Mouse (Mus musculus) adrenal gland, adult 8-10 months (tissue): ENCODE measurements at regions not wholly inside any gene's neighbourhood (a gene's known extent, or its start where the extent isn't known, plus 50 kb on each side); places are given as distances from the start of the nearest gene placed in this dataset.

Experiments used
- DNase-seq: peaks from one replicate; pipeline ENCODE4 v3.0.0; 2022

DNA sequence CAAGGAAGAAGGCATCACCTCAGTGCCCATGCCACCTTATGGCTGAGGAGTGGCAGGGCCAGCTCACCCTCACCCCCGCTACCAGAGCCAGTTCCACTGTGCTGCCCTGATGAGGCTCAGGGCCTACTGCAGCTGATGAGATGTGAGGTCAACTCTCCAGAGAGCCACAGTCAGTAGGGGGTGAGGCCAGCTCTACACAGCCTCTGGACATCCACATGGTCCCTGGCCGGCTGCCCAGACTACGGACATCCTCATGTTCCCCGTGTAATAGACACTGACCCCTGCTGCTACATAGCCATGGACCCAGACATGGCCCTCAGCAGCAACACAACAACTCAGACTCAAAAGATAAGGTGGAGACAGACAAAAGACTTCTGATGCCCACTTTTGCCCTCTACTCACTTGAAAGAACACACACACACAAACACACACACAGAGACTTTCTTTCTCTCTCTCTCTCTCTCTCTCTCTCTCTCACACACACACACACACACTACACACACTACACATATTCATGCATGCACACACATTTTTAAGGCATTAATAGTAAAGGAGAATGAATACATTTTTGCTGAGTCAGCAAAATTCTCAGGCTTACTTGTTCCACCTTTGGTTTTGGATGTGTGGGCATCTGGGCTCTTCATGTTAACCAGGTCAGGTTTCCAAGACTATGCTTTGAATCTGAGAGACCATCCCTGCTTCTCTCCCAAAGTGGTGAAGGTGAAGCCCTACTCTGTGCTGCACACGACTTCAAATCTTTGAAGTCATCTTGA is 604.4 kb upstream of the Nrp1 start:
- no peak for DNase-seq

DNA sequence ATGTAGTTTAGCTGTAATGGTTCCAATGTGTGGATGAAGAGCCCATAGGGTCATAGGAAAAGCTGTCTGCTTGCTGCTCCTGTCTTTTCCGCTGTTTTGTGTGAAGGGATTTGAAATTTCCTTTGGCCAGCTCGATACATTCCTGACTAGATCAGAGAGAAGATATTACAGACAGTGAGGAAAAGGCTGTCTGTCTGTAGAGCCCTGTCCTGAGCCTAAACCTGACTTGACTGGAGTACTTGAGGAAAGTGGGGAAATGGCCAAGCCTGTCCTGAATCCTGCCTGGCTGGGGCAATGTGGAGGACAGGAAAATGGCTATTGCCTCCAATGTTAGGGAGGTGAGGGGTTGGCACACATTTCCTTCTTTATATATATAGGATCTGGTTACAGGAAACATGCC is 601.0 kb upstream of the Nrp1 start:
- DNase-seq: no peak

DNA sequence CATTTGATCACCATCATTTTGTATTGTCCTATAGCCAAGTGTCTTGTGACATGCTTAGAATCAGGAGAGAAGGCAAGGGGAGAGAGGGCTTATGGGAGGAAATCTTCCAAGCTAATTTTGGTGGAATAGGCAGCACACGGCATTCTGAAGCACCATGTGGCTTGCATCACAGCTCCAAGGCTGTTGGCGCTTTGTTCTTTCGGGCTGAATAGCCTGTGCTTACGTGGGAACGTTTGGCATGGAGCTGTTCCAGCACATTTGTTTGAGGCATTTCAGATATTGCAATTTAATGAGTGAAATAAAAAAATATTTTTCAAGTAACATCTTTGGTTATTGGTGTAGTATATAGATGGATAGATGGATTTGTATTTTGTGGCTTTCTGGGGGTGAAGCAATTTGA is 598.5 kb upstream of the Nrp1 start:
- no peak for DNase-seq

DNA sequence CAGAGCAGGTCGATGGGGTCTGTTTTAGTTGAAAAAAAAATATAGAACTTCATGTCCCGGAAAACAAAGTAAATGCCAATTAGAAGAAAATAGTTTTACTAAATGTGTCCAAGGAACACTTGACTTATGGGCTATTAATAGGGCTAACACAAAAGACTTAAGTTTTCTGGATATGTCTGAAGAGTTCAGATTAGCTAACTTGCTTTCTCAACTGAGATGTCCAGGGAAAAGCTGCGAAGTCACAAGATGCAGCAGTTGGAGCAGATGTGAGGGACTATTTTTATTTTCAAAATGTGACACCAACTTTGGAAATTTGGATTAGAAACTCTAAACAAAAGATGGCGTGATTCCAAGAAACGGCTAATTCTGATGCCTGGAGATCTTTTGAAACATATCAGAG is 593.2 kb upstream of the Nrp1 start:
- no peak for DNase-seq

DNA sequence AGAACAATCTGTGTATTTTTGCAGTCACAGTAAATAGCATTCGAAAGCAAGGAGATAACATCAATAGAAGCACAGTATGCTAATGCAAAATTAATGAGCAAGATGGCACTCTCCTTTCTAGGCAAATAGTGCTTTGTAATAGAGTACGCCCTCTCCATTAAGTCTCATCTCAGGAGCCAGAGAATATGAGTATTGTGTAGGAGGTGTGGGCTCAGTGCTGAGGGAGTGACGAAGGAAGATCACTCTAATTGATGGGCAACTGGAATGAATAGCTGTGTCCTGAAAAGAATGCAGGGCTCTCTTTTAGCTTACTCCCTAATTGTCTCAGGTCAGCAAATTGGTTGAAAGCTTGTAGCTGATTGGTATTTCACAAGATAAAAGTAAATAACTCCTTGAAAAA is 590.1 kb upstream of the Nrp1 start:
- no peak for DNase-seq

DNA sequence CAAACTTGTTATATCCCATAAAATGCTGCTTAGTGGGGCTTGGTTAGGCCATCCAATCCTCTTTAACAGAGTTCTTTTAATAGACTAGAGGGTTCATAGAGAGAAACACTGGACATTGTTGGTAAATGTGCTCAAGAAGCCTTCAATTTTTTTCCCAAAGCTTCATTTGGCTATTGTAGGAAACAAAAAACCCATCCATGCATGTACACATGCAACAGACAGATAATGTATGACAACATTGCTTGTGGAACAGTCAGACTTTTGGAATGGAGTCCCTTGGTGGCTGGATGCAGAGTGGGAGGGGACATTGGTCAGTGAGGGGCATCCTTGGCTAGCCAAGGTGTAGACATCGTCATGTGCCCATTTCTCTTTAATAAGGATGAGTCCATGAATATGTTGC is 588.8 kb upstream of the Nrp1 start:
- DNase-seq: no peak

DNA sequence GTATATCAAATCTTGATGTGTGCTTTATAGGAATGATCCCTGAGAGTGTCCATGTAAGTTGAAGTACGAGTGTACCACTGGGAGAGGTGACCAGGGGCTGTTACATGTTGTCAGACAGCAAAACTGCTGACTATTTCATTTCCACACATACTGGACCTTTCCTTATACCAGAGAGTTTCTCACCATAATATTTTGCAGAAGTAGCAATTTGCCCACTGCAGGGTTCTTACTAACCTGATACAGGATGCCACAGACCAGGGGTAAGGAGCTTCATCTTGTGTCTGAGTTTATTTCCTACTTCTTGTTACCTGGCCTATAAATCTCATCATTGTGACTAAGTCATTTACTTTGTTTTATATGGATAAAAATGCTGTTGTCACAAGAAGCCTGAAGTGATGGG is 586.6 kb upstream of the Nrp1 start:
- DNase-seq: no peak

DNA sequence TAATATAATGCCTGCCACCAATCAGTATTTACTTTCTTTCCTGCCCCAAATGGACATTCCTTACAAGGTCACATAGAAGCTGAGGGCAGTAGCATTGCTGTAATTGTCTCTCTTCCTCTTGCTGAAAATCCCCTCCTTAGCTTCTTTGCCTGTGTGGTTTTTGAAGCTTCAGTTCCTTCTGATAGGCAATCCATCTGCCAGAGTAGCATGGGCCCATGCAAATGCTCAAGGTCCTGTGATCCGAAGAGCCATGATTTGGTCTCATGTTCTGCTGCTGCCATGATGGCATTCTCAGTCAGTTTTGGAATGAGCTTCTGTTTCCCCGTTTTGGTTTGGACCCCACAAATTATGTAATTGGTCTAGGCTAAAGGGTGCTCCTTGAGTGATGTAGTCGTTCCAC is 586.0 kb upstream of the Nrp1 start:
- no peak for DNase-seq

DNA sequence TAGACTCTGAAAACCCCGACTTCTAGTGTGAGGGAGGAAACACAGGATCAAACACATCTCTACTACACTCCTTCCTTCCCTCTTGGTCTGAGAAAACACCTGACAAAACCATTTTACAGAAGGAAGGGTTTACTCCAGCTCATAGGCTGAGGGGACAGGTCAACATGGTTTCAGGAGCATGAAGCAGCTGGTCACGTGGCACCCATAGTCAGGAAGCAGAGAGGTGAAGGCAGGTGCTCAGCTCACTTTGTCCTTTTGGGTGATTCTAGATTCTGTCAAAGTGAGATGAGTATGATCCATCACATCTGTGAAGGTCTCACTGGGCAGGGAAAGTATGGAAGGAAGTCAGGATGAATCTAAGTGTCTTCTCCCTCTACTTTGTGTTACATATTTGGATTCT is 585.5 kb upstream of the Nrp1 start:
- DNase-seq: no peak

DNA sequence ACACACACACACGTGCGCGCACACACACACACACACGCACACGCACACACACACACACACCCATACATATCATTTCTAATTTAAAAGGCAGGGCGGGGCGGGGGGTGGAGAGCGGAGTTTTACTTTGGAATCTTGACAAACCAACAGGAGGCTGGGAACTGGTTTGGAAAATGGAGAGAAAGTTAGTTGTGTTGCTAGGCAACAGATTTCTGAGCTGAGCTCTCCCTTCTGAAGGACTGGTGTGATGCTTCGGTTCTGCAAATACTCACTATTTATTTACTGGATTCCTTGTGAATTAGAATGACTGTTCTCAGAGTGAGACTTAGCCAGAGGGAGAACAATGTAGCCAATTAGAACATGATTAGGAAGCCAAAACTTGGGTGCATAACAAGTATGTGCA is 583.8 kb upstream of the Nrp1 start:
- no peak for DNase-seq

DNA sequence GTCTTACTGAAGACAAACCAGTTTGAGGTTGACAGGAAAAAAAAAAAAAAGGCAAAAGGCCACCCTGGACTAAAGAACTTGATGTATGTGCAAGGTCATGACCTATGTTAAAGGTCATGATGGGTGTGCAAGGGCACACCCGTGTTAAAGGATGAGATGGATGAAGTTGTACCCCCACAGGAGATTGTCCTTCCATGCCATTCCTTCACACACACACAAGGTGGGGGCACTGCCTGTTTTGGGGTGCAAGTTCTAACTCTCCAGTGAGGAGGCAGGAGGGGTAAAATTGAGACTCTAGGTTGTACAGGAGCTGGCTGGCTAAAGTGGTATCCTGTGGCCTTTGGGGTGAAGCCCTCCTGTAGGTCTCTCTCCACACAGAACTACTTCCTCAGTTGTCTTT is 583.2 kb upstream of the Nrp1 start:
- DNase-seq: no peak

DNA sequence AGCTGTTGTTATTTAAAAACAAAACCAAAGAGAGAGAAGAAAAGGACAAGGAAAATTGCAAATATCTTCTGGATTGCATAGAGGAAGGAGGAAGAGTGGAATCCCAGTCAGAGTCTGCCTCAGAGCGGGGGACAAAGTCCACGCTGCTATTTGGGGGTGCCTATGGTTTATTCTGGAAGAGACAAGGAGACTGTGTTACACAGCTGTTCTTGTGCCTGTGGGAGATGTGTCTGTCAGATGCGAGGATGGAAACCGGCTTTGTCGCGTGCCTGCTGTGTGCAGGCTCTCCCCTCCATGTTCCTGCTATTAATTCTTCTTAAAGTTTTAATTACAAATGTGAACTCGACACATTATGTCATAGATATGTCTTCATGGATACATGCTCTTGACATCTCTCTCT is 582.7 kb upstream of the Nrp1 start:
- no peak for DNase-seq

DNA sequence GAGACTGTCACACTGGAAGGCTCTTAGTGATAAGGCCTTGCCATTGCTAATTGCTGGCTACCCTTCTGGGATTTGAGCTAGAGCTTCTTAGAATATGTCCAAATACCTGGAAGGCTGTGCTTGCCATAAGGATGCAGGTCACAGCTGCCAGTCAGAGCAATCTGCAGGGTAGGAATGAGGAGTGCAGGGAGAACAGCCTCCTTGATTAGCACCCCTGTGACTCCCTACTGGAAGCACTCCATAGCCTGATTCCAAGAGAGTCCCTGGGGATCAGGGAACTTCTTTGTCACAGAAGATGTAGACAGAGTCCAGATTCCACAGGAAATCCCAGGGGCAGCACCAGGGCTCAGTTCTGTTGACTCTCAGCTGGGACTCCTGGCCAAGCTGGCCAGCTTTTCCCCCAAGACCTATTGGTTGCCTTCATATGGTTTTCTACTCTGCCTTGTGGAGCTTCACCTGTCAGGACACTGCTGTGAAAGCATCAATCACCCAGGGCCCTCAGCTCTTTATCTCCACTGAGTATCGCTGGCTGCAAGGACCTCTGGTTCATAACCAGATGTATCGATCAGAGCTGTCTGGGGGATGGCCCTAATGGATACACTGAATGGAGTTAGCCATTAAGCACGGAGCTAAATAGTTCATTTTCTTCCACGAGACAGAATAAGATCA is 579.9 kb upstream of the Nrp1 start:
- no peak for DNase-seq

DNA sequence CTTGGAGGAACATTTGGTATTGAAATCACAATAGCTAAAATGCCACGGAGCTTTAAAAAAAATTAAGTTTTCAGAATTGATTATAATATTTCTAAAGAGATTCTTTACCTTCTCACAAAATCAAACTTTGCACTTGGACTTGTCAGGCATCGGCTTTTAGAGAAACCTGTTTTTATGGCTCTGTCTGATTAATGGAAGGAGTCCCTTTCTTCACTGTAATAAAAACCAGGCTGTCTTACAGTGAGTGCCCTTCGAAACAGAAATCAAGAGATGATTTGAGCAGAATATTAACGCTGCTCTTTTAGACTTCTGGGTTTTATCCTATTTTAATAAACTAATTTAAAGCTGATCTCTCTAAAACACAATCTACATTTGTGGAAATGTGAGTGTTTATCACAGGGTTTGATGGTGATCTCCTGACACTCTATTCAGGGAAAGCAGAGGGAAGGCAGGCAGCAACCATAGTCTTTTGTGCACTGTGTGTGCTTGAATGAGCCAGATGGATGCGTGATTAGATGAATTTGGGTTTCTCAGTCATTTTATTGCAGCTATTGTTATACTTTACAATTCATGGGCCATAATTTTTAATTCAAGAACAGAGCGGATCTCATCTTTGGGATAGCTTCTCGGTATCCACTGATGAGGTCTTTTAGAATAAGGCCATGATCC is 579.2 kb upstream of the Nrp1 start:
- DNase-seq: no peak

DNA sequence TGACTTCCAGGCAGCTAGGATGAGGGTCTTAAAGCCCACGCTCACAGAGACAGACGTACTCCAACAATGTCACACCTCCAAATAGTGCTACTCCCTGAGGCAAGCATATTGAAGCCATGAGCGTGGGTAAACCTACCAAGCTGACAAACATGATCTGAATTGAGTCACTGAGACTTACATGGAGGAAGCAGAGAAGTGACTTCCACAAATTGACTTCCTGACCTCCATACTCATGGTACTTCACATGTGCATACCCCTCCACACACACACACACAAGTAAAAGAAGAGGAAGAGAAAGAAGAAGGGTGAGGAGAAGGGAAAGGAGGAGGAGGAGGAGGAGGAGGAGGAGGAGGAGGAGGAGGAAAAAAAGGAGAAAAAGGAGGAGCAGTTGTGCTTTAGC is 577.8 kb upstream of the Nrp1 start:
- DNase-seq: no peak

DNA sequence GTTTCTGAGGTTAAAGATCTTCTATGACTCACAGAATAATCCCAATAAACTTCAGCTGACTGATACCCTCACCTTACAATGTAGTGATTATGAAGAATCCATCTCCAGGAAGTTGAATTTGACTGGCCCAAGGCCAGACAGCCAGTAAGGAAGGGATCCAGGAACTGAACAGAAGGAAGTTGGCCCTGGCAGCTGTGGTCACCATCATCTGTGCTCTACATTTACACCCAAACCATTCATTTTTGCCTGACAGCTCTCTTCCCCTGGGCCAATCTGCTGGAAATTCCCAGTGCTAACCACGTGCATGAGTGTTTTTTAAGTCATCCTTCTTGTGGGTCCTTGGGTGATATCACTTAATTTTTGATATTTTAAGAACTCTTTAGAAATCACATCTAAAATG is 577.4 kb upstream of the Nrp1 start:
- peak; percentile 13 for DNase-seq

DNA sequence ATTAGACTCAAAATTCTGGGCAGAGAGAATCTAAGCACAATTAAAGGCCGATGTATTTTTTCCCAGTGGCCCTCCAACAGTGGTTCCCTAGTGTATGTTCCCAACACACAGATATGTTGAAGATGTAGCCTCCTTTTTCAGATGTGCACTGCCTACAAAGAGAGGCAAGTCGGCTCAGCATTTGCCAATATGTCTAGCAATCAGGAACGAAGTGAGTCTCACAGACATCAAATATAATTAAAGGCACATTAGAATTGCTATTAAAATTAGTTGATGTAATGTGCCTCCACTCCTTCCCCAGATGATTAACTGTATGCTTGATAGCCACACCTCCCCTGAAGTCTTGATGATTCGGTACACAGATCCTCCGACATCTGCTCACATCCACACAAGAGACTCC is 565.8 kb upstream of the Nrp1 start:
- DNase-seq: no peak

DNA sequence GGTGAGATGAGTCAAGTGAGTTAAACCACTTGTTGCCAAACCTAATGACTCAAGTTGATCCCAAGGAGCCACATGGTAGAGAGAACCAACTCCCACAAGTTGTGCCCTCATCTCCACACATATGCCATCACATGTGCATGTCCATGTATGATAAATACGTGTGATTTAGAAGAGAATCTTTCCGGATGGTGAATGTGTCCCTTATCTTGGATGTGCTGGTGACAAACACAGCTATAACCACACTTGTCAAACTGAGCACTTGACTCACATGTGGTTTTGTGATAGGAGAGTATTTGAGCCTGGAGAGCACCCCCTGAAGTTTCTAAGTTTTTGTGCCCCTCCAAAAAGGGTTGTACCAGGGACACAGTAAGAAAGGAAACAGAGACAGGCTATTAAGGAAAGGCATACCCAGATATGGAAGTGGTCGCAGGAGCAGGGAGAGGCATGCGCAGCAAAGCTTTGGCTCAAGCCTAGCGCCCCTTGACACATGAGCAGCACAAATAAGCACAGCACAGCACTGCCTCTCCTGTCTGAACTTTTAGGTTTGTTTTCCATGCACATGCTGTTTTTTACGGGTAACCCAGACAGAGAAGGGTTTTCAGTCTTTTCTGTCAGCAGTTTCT is 558.4 kb upstream of the Nrp1 start:
- no peak for DNase-seq

DNA sequence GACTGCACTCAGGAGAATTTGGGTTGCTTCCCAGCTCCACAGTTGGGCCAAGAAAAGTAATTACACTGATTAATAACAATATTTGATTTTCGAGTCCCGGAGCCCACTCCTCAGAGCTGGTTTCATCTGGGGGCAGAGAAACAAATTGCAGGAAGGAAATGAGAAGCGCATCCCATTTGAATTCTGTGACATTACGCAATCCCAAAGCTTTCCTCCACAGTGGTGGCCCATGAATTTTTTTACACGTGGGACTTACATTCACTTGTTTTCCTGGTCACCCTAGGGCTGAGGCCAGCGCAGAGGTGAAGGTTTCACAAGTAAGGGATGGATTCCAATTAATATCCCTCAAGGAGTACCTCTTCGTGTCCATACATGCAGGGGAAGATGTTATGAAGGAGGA is 556.3 kb upstream of the Nrp1 start:
- no peak for DNase-seq

DNA sequence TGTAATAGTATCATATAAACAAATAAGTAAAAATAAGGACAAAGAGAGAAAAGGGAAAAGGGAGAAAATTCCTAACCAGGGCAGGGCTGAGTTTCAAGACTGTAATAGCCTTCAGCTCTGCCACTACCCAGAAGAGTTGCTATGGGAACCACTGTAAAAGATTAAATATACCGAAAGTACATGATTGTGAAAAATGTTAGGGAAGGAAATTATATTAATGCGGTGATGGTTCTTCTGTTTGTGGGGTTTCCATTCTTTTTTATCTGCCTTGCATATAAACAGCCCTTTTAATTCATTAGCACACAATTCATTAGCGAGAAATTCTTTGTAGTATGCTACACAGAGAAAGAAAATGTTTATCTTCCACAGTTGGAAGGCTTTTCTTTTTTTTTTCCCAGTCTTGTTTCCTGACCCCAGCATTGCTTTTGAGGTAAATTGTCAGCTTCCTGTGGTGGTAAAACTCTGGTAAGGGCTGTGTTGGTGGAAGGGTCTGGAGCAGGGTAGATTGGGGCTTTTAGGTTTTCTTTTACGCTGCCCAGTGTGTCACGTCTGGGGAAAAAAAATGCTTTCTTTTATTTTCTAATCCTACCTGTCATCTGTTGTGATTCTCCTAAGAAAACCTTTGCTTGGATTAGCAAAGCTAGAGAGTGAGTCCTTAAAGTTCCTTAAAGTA is 555.6 kb upstream of the Nrp1 start:
- no peak for DNase-seq

DNA sequence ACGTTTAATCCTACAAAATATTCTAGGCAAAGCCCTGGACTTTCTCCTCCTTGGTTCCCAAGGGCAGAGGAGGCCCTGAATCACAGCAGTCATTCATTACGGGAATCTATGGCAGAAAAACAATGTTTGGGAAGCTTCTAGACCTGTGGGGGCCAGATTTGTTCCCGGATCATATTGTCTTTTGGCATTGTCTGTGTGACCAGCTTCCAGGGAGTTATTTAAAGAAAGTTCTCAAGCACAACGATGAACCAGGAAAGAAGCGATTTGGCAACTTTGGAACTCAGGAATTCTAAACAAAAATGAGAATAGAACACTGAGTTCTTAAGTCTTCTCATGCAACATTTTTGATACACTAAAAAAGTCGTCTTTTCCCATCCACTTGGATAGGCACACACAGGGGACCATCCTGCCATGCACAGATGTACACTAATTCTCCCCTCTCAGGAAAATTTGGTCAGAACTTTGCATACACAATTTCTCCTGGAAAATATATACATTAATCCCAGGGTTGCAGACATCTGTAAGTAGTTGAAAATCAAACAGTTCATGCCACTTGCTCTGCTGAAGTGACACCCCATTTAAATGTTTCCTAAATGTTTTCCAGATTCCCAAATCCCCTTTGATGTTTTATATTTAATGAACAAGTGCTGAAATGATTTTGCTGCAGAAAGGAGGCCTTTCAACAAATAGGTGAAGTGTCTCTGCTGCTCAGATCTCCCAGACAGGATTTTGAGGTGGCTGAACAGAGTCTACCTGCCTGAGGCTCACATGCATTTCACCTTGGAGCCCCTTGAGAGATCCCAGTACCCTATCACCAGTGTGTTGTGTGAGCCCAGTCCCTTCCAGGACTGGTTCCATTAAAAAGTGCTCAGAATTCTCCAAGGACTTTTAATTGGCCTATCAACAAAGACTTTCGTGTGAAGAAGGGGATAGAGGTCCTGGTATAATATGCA is 548.9 kb upstream of the Nrp1 start:
- DNase-seq: no peak

DNA sequence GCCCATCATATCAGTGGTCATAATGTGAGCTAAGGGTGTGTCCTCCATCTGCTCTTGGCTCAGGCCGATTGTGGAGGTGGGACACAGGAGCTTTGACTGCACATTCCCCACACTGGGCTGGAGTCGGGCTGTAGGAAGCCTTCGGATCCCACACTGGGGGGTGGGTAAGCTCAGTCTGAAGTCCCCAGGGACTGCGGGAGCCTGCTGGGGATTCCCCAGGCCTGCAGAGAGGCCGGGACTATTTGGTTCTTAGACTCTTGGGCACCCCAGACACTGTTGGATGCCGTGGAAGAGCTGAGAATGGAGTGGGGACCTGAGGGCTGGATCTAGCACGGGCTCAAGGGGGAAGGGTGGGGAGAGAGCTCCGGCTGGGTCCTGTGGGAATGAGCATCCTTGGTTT is 547.1 kb upstream of the Nrp1 start:
- DNase-seq: no peak
